Mouse (Mus musculus) heart, embryonic 15.5 days (tissue): Measurements from ENCODE around the gene Clic3. TPM values are rescaled to one million over a fixed set of nuclear protein-coding genes. Genes with fewer than 3 reads are reported as not detected.

Experiments
- ATAC-seq: fragments of 200-750 bp; cut with Nextera tagmentation; replicated peaks from 2 replicates; pipeline ENCODE4 v1.8.0; 2017; ENCODE audit warnings: low read depth, moderate TSS enrichment; ENCODE audit not compliant: insufficient number of reproducible peaks, insufficient read depth, low FRiP score
- H3K27ac ChIP-seq: fragments of 300-500 bp; sonication (generic); 2 replicates; pipeline ENCODE4 v1.5.1; 2015; ENCODE audit warnings: mild to moderate bottlenecking, inconsistent platforms
- H3K27me3 ChIP-seq: fragments of 300-500 bp; sonication (generic); 2 replicates; pipeline ENCODE4 v1.6.1; 2015; ENCODE audit warnings: inconsistent platforms
- H3K36me3 ChIP-seq: fragments of 300-500 bp; sonication (generic); 2 replicates; pipeline ENCODE4 v1.6.1; 2015; ENCODE audit warnings: mild to moderate bottlenecking, inconsistent platforms
- H3K4me1 ChIP-seq: fragments of 300-500 bp; sonication (generic); replicated peaks from 2 replicates; pipeline ENCODE4 v1.6.1; 2015; ENCODE audit warnings: inconsistent platforms
- H3K4me2 ChIP-seq: fragments of 300-500 bp; sonication (generic); 2 replicates; pipeline ENCODE4 v1.6.1; 2015; ENCODE audit warnings: inconsistent platforms, mild to moderate bottlenecking, moderate library complexity
- H3K4me3 ChIP-seq: fragments of 300-500 bp; sonication (generic); 2 replicates; pipeline ENCODE4 v1.5.1; 2015; ENCODE audit warnings: mild to moderate bottlenecking, inconsistent platforms
- H3K9ac ChIP-seq: fragments of 300-500 bp; sonication (generic); 2 replicates; pipeline ENCODE4 v1.6.1; 2015; ENCODE audit warnings: mild to moderate bottlenecking, inconsistent platforms
- H3K9me3 ChIP-seq: fragments of 300-500 bp; sonication (generic); replicated peaks from 2 replicates; pipeline ENCODE4 v1.6.1; 2016; ENCODE audit warnings: inconsistent platforms
- WGBS: fragments of 180-500 bp; shearing (Covaris S2); methylation state at CpG from one replicate; pipeline ENCODE4 v1.1.7; 2015; ENCODE audit warnings: mixed read lengths; 5-methylcytosine and 5-hydroxymethylcytosine counted together
- microRNA-seq: library from miRNA; unstranded; fragments of <30 nt; microRNA quantifications from one replicate; pipeline ENCODE4, GENCODE M21; 2016
- polyA plus RNA-seq: library from polyadenylated mRNA; unstranded; fragments of >200 nt; fragmentation: Nextera tagmentation; extraction: Ambion mirVana; gene quantifications from 2 replicates; pipeline ENCODE4 v1.2.1, GENCODE M21; 2015

Clic3 gene
- polyA plus RNA-seq, 1 experiment from 2014 or later: 6.1 TPM

- Histone ChIP-seq H3K36me3 (peaks cover 21% of the 10 kb centered on the region), H3K4me2 (no peak overlapping the region), H3K4me3 (no peak overlapping the region), H3K4me1 (peaks cover 16% of the 10 kb centered on the region), H3K27me3 (no peaks in the 10 kb centered on the region), H3K27ac (no peak overlapping the region), H3K9ac (no peak overlapping the region), H3K9me3 (no peaks in the 10 kb centered on the region)
- no peak for ATAC-seq
- 91% methylated on average over 19 of the region's 19 CpGs for WGBS
Observed at GRCm38 (mm10) chr2:25504538-25504937, 47.9 kb downstream of the Clic3 start.

GRCm38 (mm10) chr2:25505000-25505399 lies 48.4 kb downstream of the Clic3 start:
- H3K27me3 ChIP-seq: no peaks in the 10 kb centered on the region
- H3K36me3 ChIP-seq: peaks cover 21% of the 10 kb centered on the region
- 78% methylated on average over 1 of the region's 1 CpGs for WGBS
- H3K4me3 ChIP-seq: no peak overlapping the region
- H3K27ac ChIP-seq: no peak overlapping the region
- no peak for ATAC-seq
- peaks cover 16% of the 10 kb centered on the region for H3K4me1 ChIP-seq
- no peak overlapping the region for H3K9ac ChIP-seq
- no peak overlapping the region for H3K4me2 ChIP-seq
- no peaks in the 10 kb centered on the region for H3K9me3 ChIP-seq

GRCm38 (mm10) chr2:25505860-25506259 lies 49.2 kb downstream of the Clic3 start:
- Histone ChIP-seq H3K4me3 (no peak overlapping the region), H3K36me3 (peaks cover 21% of the 10 kb centered on the region), H3K27me3 (no peaks in the 10 kb centered on the region), H3K27ac (no peak overlapping the region), H3K4me2 (no peak overlapping the region), H3K4me1 (peaks cover 12% of the 10 kb centered on the region), H3K9ac (no peak overlapping the region), H3K9me3 (no peaks in the 10 kb centered on the region)
- WGBS: 99% methylated on average over 4 of the region's 4 CpGs
- ATAC-seq: no peak

GRCm38 (mm10) chr2:25506964-25507363 lies 50.3 kb downstream of the Clic3 start:
- Histone ChIP-seq H3K27me3 (no peaks in the 10 kb centered on the region), H3K9ac (no peak overlapping the region), H3K9me3 (no peaks in the 10 kb centered on the region), H3K4me2 (no peak overlapping the region), H3K4me1 (peaks cover 4% of the 10 kb centered on the region), H3K27ac (no peak overlapping the region), H3K36me3 (peaks cover 21% of the 10 kb centered on the region), H3K4me3 (no peak overlapping the region)
- ATAC-seq: no peak
- WGBS: 32% methylated on average over 5 of the region's 5 CpGs

Small RNA genes within 50 kb of the gene (microRNA-seq; reads per million reads assigned to microRNA genes)
- gene Mir3087: not detected

Other genes with a start within 250 kb of the Clic3 start
- 62.7 and 79.5 TPM in 2 replicates for gene Nelfb, start 245.3 kb upstream of the Clic3 start, polyA plus RNA-seq
- not detected in 2 replicates for gene Stpg3, start 242.2 kb upstream of the Clic3 start, polyA plus RNA-seq
- 0.57 and 0.65 TPM in 2 replicates for gene Fam166a, start 238.1 kb upstream of the Clic3 start, polyA plus RNA-seq
- gene Tubb4b, start 232.1 kb upstream of the Clic3 start, polyA plus RNA-seq: 358 and 463 TPM in 2 replicates
- gene Slc34a3, start 222.5 kb upstream of the Clic3 start, polyA plus RNA-seq: not detected in 2 replicates
- not detected in 2 replicates for gene Rnf224, start 220.1 kb upstream of the Clic3 start, polyA plus RNA-seq
- gene Rnf208, start 214.6 kb upstream of the Clic3 start, polyA plus RNA-seq: 4.3 and 6.0 TPM in 2 replicates
- 0.30 TPM in 2 replicates for gene Cysrt1, start 214.4 kb upstream of the Clic3 start, polyA plus RNA-seq
- gene AL732309.1, start 210.0 kb upstream of the Clic3 start, polyA plus RNA-seq: 2.3 and 3.3 TPM in 2 replicates
- 17.6 and 18.2 TPM in 2 replicates for gene Tmem203, start 201.4 kb upstream of the Clic3 start, polyA plus RNA-seq
- 3.6 and 5.2 TPM in 2 replicates for gene Tprn, start 194.2 kb upstream of the Clic3 start, polyA plus RNA-seq
- gene Ssna1, start 184.4 kb upstream of the Clic3 start, polyA plus RNA-seq: 137 and 152 TPM in 2 replicates
- gene Anapc2, start 184.4 kb upstream of the Clic3 start, polyA plus RNA-seq: 67.5 and 92.0 TPM in 2 replicates
- not detected in 2 replicates for gene Tmem210, start 168.7 kb upstream of the Clic3 start, polyA plus RNA-seq
- 0.28 and 0.89 TPM in 2 replicates for gene Lrrc26, start 166.9 kb upstream of the Clic3 start, polyA plus RNA-seq
- gene Grin1, start 137.7 kb upstream of the Clic3 start, polyA plus RNA-seq: 0.25 and 0.28 TPM in 2 replicates
- gene Man1b1, start 124.5 kb upstream of the Clic3 start, polyA plus RNA-seq: 30.2 and 31.1 TPM in 2 replicates
- 9.5 and 12.5 TPM in 2 replicates for gene Dpp7, start 100.5 kb upstream of the Clic3 start, polyA plus RNA-seq
- gene Uap1l1, start 91.2 kb upstream of the Clic3 start, polyA plus RNA-seq: 13.9 and 16.0 TPM in 2 replicates
- 15.4 and 25.5 TPM in 2 replicates for gene Sapcd2, start 84.5 kb upstream of the Clic3 start, polyA plus RNA-seq
- gene Entpd2, start 61.0 kb upstream of the Clic3 start, polyA plus RNA-seq: 1.8 and 4.6 TPM in 2 replicates
- gene Npdc1, start 57.5 kb upstream of the Clic3 start, polyA plus RNA-seq: 28.8 and 41.6 TPM in 2 replicates
- gene Fut7, start 33.6 kb upstream of the Clic3 start, polyA plus RNA-seq: 0.08 and 0.15 TPM in 2 replicates
- 3.5 and 5.6 TPM in 2 replicates for gene Abca2, start 28.1 kb upstream of the Clic3 start, polyA plus RNA-seq
- 31.1 and 38.0 TPM in 2 replicates for gene Paxx, start 4.3 kb downstream of the Clic3 start, polyA plus RNA-seq
- 107 and 134 TPM in 2 replicates for gene Ptgds, start 13.2 kb downstream of the Clic3 start, polyA plus RNA-seq
- gene Lcn12, start 37.1 kb downstream of the Clic3 start, polyA plus RNA-seq: not detected in 2 replicates
- gene Fbxw5, start 43.9 kb downstream of the Clic3 start, polyA plus RNA-seq: 72.6 and 94.1 TPM in 2 replicates
- gene C8g, start 44.9 kb downstream of the Clic3 start, polyA plus RNA-seq: 3.5 and 5.0 TPM in 2 replicates
- gene Traf2, start 90.1 kb downstream of the Clic3 start, polyA plus RNA-seq: 18.4 and 25.2 TPM in 2 replicates
- 276 and 289 TPM in 2 replicates for gene Edf1, start 101.0 kb downstream of the Clic3 start, polyA plus RNA-seq
- 3.4 and 9.8 TPM in 2 replicates for gene Mamdc4, start 118.0 kb downstream of the Clic3 start, polyA plus RNA-seq
- gene Phpt1, start 118.4 kb downstream of the Clic3 start, polyA plus RNA-seq: 171 and 175 TPM in 2 replicates
- gene Ajm1, start 124.9 kb downstream of the Clic3 start, polyA plus RNA-seq: 0.22 and 0.30 TPM in 2 replicates
- gene Rabl6, start 151.7 kb downstream of the Clic3 start, polyA plus RNA-seq: 41.0 and 50.2 TPM in 2 replicates
- gene Ccdc183, start 160.8 kb downstream of the Clic3 start, polyA plus RNA-seq: 0.09 and 0.13 TPM in 2 replicates
- gene Tmem141, start 165.2 kb downstream of the Clic3 start, polyA plus RNA-seq: 19.0 and 21.9 TPM in 2 replicates
- gene Fcna, start 171.2 kb downstream of the Clic3 start, polyA plus RNA-seq: 3.3 and 4.8 TPM in 2 replicates
- gene Lcn8, start 196.3 kb downstream of the Clic3 start, polyA plus RNA-seq: not detected in 2 replicates
- gene Lcn5, start 201.1 kb downstream of the Clic3 start, polyA plus RNA-seq: not detected in 2 replicates
- gene Lcn6, start 219.9 kb downstream of the Clic3 start, polyA plus RNA-seq: not detected in 2 replicates
- not detected in 2 replicates for gene Lcn10, start 225.9 kb downstream of the Clic3 start, polyA plus RNA-seq
- not detected in 2 replicates for gene Obp2a, start 243.2 kb downstream of the Clic3 start, polyA plus RNA-seq
- 44.7 and 47.4 TPM in 2 replicates for gene Bmyc, start 249.9 kb downstream of the Clic3 start, polyA plus RNA-seq